10 mouse cellular contexts compared by ENCODE assay signal in the genomic region with DNA sequence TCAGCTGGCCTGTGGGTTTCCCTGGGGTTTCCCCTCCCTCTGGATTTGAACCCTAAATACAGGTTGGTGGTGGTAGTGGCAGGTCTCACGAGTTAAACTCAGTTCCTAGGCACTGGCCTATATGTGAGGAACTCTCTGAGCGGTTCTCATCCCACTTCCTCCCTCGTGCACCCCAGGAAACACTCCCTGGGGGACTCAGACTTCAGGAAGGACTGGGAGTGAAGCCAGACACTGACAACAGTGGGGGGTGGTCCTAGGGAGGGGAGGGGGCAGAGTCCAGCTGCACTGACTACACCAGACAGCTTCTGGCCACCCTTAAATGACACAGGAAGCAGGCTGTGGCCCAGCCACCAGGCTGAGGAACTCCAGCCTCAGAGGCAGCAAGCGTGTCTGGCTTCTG. TPM values are rescaled to one million over a fixed set of nuclear protein-coding genes. Genes with fewer than 3 reads are reported as not detected.
DNase-seq lines count a peak whose midpoint lies in the region; ATAC-seq lines count a peak whose summit lies in the region.
"Had no signal": no experiment of that assay in that cellular context is flagged by ENCODE, and none has a peak within 500 bp of the region (broad histone marks: within the 10 kb centered on the region; RNA-seq: fewer than 3 reads in every experiment).

No protein-coding gene starts in this region.

- no peak overlapping the region for H3K4me3 ChIP-seq in forebrain, embryonic 13.5 days
- H3K4me3 ChIP-seq in hindbrain, embryonic 16.5 days (ENCODE audit: low read length): no peak overlapping the region
- H3K4me3 ChIP-seq in midbrain, embryonic 11.5 days (ENCODE audit: low read depth, low read length): no peak overlapping the region
- H3K4me3 ChIP-seq: liver, embryonic 15.5 days had no signal

- H3K4me1 ChIP-seq in forebrain, embryonic 13.5 days: peaks cover 44% of the 10 kb centered on the region
- H3K4me1 ChIP-seq in hindbrain, embryonic 16.5 days (ENCODE audit: control insufficient read depth, insufficient read depth, low read depth, low read length): peaks cover 30% of the 10 kb centered on the region
- H3K4me1 ChIP-seq in midbrain, embryonic 11.5 days (ENCODE audit: control insufficient read depth, insufficient read depth, low read length): peaks cover 42% of the 10 kb centered on the region

- ATAC-seq in forebrain, embryonic 13.5 days: no peak
- ATAC-seq in hindbrain, embryonic 16.5 days: no peak
- ATAC-seq in midbrain, embryonic 11.5 days (ENCODE audit: low FRiP score): no peak
- ATAC-seq in monocyte, adult 5-6 weeks (replicated peaks; ENCODE audit: insufficient number of reproducible peaks, low FRiP score, low TSS enrichment, poor library complexity, severe bottlenecking): no peak

- peak; percentile 43 for DNase-seq in gastrocnemius, postnatal 25 days
- DNase-seq in gastrocnemius, postnatal 14 days: no peak
- DNase-seq in midbrain, embryonic 11.5 days (ENCODE audit: low spot score, missing footprints): no peak
- DNase-seq in embryo, embryonic 11 days: no peak
- DNase-seq in right cerebral cortex, postnatal 36 days (ENCODE audit: low spot score in 2 of 2): no peak
- DNase-seq: adrenal gland, adult 2 months had no signal

- peak overlapping the region; percentile 18 for H3K9ac ChIP-seq in forebrain, embryonic 13.5 days
- no peak overlapping the region for H3K9ac ChIP-seq in hindbrain, embryonic 16.5 days (ENCODE audit: low read depth, low read length)
- H3K9ac ChIP-seq in midbrain, embryonic 11.5 days (ENCODE audit: low read length): peak overlapping the region; percentile 36; the same call in 1 of the 2 replicates
- H3K9ac ChIP-seq: liver, embryonic 15.5 days had no signal

- no peaks in the 10 kb centered on the region for H3K9me3 ChIP-seq in forebrain, embryonic 13.5 days (replicated peaks)
- no peaks in the 10 kb centered on the region for H3K9me3 ChIP-seq in hindbrain, embryonic 16.5 days (ENCODE audit: control insufficient read depth, low read length)
- H3K9me3 ChIP-seq in midbrain, embryonic 11.5 days (ENCODE audit: control insufficient read depth, low read length): no peaks in the 10 kb centered on the region
- H3K9me3 ChIP-seq: liver, embryonic 15.5 days had no signal

- H3K36me3 ChIP-seq in forebrain, embryonic 13.5 days (ENCODE audit: poor library complexity, severe bottlenecking): peaks cover 4% of the 10 kb centered on the region; the same call in 1 of the 2 replicates
- H3K36me3 ChIP-seq in hindbrain, embryonic 16.5 days (ENCODE audit: control insufficient read depth, insufficient read depth, low read length): no peaks in the 10 kb centered on the region
- no peaks in the 10 kb centered on the region for H3K36me3 ChIP-seq in midbrain, embryonic 11.5 days (ENCODE audit: control insufficient read depth, insufficient read depth, low read length)
- H3K36me3 ChIP-seq: liver, embryonic 15.5 days had no signal

- 47% methylated on average over 4 of the region's 4 CpGs for WGBS in forebrain, embryonic 13.5 days
- WGBS in hindbrain, embryonic 16.5 days: 38% methylated on average over 4 of the region's 4 CpGs
- WGBS in midbrain, embryonic 11.5 days: 48% methylated on average over 4 of the region's 4 CpGs

- no peak overlapping the region for H3K4me2 ChIP-seq in forebrain, embryonic 13.5 days
- no peak overlapping the region for H3K4me2 ChIP-seq in hindbrain, embryonic 16.5 days (ENCODE audit: low read length)
- H3K4me2 ChIP-seq in midbrain, embryonic 11.5 days: no peak overlapping the region
- H3K4me2 ChIP-seq: liver, embryonic 15.5 days had no signal

- H3K27ac ChIP-seq in forebrain, embryonic 13.5 days: peak overlapping the region; percentile 96; the same call in 1 of the 2 replicates
- peak overlapping the region; percentile 26; the same call in 1 of the 2 replicates for H3K27ac ChIP-seq in hindbrain, embryonic 16.5 days (ENCODE audit: low read depth, low read length)
- peak overlapping the region; percentile 97; the same call in 1 of the 2 replicates for H3K27ac ChIP-seq in midbrain, embryonic 11.5 days (ENCODE audit: low read depth, low read length)

- intact Hi-C loops in gastrocnemius, postnatal 14 days (cut with DNase I; ENCODE audit: low total_unique reads): no loop called here

- H3K27me3 ChIP-seq in forebrain, embryonic 13.5 days: no peaks in the 10 kb centered on the region
- no peaks in the 10 kb centered on the region for H3K27me3 ChIP-seq in hindbrain, embryonic 16.5 days (replicated peaks; ENCODE audit: control insufficient read depth, insufficient read depth, low read length)
- no peaks in the 10 kb centered on the region for H3K27me3 ChIP-seq in midbrain, embryonic 11.5 days (ENCODE audit: control insufficient read depth, insufficient read depth, low read length)
- H3K27me3 ChIP-seq: liver, embryonic 15.5 days had no signal

RNA-seq across cellular contexts. Expression of a gene that starts 43.0 kb away (rescaled TPM):
- 10 to 100 TPM; 36.2 to 51.3 TPM for total RNA-seq in gastrocnemius, postnatal 25 days (2021)
- 10 to 100 TPM; 39.2 to 49.0 TPM for total RNA-seq in gastrocnemius, postnatal 14 days (2021)
- 20.2 and 22.0 TPM in 2 replicates for polyA plus RNA-seq in forebrain, embryonic 13.5 days (2015; fragmentation: Nextera tagmentation; extraction: Ambion mirVana)
- 20.7 and 24.5 TPM in 2 replicates for polyA plus RNA-seq in hindbrain, embryonic 16.5 days (2015; fragmentation: Nextera tagmentation; extraction: Ambion mirVana)
- polyA plus RNA-seq in midbrain, embryonic 11.5 days (2014; fragmentation: Nextera tagmentation; extraction: Ambion mirVana): 17.6 and 18.5 TPM in 2 replicates
- total RNA-seq in monocyte, adult 5-6 weeks (2017): 139 to 166 TPM (median 160 TPM) in 3 replicates

Comparison
In these comparisons a context has a peak if more than half of its experiments do, and no peak if none do; other contexts are left out.
1. H3K27ac ChIP-seq: peak in every context shown above with its lines; median percentile 97 in midbrain, embryonic 11.5 days; 96 in forebrain, embryonic 13.5 days; 26 in hindbrain, embryonic 16.5 days.